Mouse (Mus musculus) limb, embryonic 14.5 days (tissue): ENCODE results near the gene Zdhhc22. TPM values are rescaled to one million over a fixed set of nuclear protein-coding genes. Genes with fewer than 3 reads are reported as not detected.

Experiments used
- ATAC-seq: fragments of 200-750 bp; cut with Nextera tagmentation; 2 replicates; pipeline ENCODE4 v1.8.0; 2017; ENCODE audit warnings: low read depth, moderate number of reproducible peaks, moderate TSS enrichment; ENCODE audit not compliant: low FRiP score
- DNase-seq: peaks from one replicate; pipeline ENCODE4 v3.0.0-alpha.2; 2015; ENCODE audit warnings: low spot score
- H3K27ac ChIP-seq: fragments of 300-500 bp; sonication (generic); replicated peaks from 2 replicates; pipeline ENCODE4 v1.5.1; 2014; ENCODE audit warnings: low read depth, mild to moderate bottlenecking, low read length, moderate library complexity, mixed read lengths
- H3K27me3 ChIP-seq: fragments of 300-500 bp; sonication (generic); 2 replicates; pipeline ENCODE4 v1.6.1; 2014; ENCODE audit warnings: low read length, mixed read lengths; ENCODE audit not compliant: control insufficient read depth, insufficient read depth
- H3K36me3 ChIP-seq: fragments of 300-500 bp; sonication (generic); 2 replicates; pipeline ENCODE4 v1.6.1; 2014; ENCODE audit warnings: mild to moderate bottlenecking, low read length, moderate library complexity, mixed read lengths; ENCODE audit not compliant: control insufficient read depth, insufficient read depth
- H3K4me1 ChIP-seq: fragments of 300-500 bp; sonication (generic); 2 replicates; pipeline ENCODE4 v1.6.1; 2014; ENCODE audit warnings: antibody characterized with exemption, low read length, mixed read lengths; ENCODE audit not compliant: control insufficient read depth, insufficient read depth
- H3K4me2 ChIP-seq: fragments of 300-500 bp; sonication (generic); replicated peaks from 2 replicates; pipeline ENCODE4 v1.6.1; 2014; ENCODE audit warnings: low read depth, mild to moderate bottlenecking, low read length, moderate library complexity; ENCODE audit not compliant: severe bottlenecking
- H3K4me3 ChIP-seq: fragments of 300-500 bp; sonication (generic); replicated peaks from 2 replicates; pipeline ENCODE4 v1.5.1; 2014; ENCODE audit warnings: low read length
- H3K9ac ChIP-seq: fragments of 300-500 bp; sonication (generic); 2 replicates; pipeline ENCODE4 v1.6.1; 2014; ENCODE audit warnings: mild to moderate bottlenecking, low read depth, low read length, moderate library complexity; ENCODE audit not compliant: severe bottlenecking
- H3K9me3 ChIP-seq: fragments of 300-500 bp; sonication (generic); 2 replicates; pipeline ENCODE4 v1.6.1; 2016; ENCODE audit warnings: low read length; ENCODE audit not compliant: control insufficient read depth
- POLR2A ChIP-seq: fragments of 200-500 bp; IDR thresholded peaks from 2 replicates; pipeline ENCODE4 v1.8.0; 2012; ENCODE audit warnings: inconsistent platforms, mild to moderate bottlenecking, moderate library complexity, borderline replicate concordance; ENCODE audit not compliant: insufficient read depth, insufficient read length; ENCODE audit errors: extremely low read depth
- WGBS: fragments of 180-500 bp; shearing (Covaris S2); extraction: QIAGEN DNeasy Blood & Tissue Kit; methylation state at CpG from one replicate; pipeline ENCODE4 v1.1.7; 2014; 5-methylcytosine and 5-hydroxymethylcytosine counted together
- polyA plus RNA-seq, 2 experiments: library from polyadenylated mRNA; depleted of rRNA in 1 of 2; stranded (reverse) in 1 of 2; unstranded in 1 of 2; fragments of >200 nt; fragmentation: Nextera tagmentation in 1 of 2; extraction: Ambion mirVana in 1 of 2; gene quantifications; 2 replicates each; pipeline versions ENCODE4 v1.2.1 to v1.2.3; 2012 to 2014

Zdhhc22 gene
- polyA plus RNA-seq, 2 experiments = 0.10 TPM; not detected in 1

DNA sequence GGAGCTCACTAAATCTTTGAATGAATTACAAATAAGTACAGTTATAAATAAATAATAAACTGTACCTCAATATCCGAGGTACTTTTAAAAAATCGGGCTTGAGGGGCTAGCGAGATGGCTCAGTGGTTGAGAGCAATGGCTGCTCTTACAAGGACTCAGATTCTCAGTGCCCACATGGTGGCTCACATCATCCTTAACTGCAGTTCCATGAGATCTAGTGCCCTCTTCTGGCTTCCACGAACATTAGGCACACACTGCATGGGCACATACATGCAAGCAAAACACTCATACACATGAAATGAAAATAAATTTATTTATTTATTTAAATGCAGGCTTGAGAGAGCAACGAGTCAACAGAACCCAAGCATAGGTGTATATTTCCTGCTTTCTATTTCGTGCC lies 5.7 kb upstream of the Zdhhc22 start:
- H3K4me2 ChIP-seq = no peak overlapping the region
- ATAC-seq = no peak
- TF ChIP-seq POLR2A = no peak
- H3K4me3 ChIP-seq = no peak overlapping the region
- no peak overlapping the region for H3K9ac ChIP-seq
- no peaks in the 10 kb centered on the region for H3K36me3 ChIP-seq
- no peak overlapping the region for H3K27ac ChIP-seq
- no peaks in the 10 kb centered on the region for H3K4me1 ChIP-seq
- 69% methylated on average over 6 of the region's 6 CpGs for WGBS
- DNase-seq = no peak
- H3K9me3 ChIP-seq = no peaks in the 10 kb centered on the region
- H3K27me3 ChIP-seq = peaks cover 3% of the 10 kb centered on the region

DNA sequence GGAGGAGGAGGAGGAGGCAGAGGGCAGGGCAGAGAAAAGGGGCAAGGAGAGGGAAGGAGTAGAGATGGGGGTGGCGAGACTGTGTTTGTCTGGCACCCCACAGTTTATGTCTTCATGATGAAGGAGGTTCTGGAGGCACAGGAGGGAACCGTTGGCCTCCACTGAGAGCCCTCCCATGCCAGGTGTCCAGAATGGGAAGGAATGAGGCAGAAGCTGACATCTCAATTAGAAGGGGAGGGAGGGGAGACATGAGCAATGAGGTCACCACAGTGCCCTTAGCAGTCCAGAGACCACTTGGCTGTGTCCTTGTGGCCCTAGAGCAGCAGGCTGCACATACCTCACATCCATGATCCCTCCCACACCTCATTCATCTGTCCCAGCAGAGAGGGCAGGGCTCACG lies 4.5 kb upstream of the Zdhhc22 start:
- H3K36me3 ChIP-seq = no peaks in the 10 kb centered on the region
- no peak overlapping the region for H3K9ac ChIP-seq
- peaks cover 15% of the 10 kb centered on the region for H3K27me3 ChIP-seq
- ATAC-seq = no peak
- TF ChIP-seq POLR2A = no peak
- H3K27ac ChIP-seq = no peak overlapping the region
- H3K4me2 ChIP-seq = no peak overlapping the region
- DNase-seq = no peak
- 59% methylated on average over 3 of the region's 3 CpGs for WGBS
- no peaks in the 10 kb centered on the region for H3K9me3 ChIP-seq
- no peaks in the 10 kb centered on the region; the same call in 1 of the 2 replicates for H3K4me1 ChIP-seq
- H3K4me3 ChIP-seq = no peak overlapping the region

DNA sequence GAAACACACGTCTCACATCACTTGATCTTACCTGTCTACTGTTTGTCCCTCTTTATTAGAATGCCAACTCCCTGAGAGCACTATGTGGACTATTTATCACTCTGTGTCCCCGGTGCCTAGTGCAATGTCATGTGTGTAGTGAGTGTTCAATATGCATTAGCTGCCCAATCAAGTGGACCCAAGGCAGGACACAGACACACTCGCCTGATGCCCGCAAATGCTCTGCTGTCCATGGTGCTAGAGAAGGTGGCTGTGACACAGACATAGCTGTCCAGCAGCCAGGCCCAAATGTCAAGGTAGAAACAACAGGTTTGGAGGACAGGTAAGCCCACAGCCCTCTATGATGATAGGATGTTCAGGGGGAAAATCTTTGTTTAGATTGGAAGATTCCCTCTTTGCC lies 3.9 kb upstream of the Zdhhc22 start:
- Histone ChIP-seq H3K36me3 (no peaks in the 10 kb centered on the region), H3K27ac (no peak overlapping the region), H3K4me1 (no peaks in the 10 kb centered on the region; the same call in 1 of the 2 replicates), H3K9ac (no peak overlapping the region), H3K9me3 (no peaks in the 10 kb centered on the region), H3K4me2 (no peak overlapping the region), H3K4me3 (no peak overlapping the region), H3K27me3 (peaks cover 21% of the 10 kb centered on the region)
- ATAC-seq = no peak
- no peak for DNase-seq
- TF ChIP-seq POLR2A = no peak
- 38% methylated on average over 4 of the region's 4 CpGs for WGBS

DNA sequence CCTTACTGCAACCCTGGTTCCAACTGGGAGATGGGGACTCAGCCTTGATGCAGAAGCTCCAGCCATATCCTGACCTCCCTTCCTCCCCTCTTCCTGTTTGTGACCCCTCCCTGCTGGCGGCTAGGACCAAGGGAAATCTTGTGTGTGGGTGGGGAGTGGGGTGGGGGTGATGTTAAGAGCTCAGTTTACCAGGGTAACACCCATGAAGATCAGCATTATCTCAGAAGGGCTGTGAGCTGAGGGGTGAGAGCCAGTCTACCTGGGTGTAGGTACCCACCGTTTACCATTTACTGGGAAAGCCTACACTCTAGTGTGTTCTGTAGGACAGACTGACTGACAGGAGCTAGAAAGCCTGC lies 503 bp upstream of the Zdhhc22 start:
- H3K4me3 ChIP-seq = no peak overlapping the region
- ATAC-seq = no peak
- no peaks in the 10 kb centered on the region for H3K36me3 ChIP-seq
- WGBS = 30% methylated on average over 2 of the region's 2 CpGs
- H3K27me3 ChIP-seq = peaks cover 46% of the 10 kb centered on the region
- no peak overlapping the region for H3K27ac ChIP-seq
- H3K4me2 ChIP-seq = no peak overlapping the region
- H3K9ac ChIP-seq = no peak overlapping the region
- no peak for TF ChIP-seq POLR2A
- H3K9me3 ChIP-seq = no peaks in the 10 kb centered on the region
- no peak for DNase-seq
- no peaks in the 10 kb centered on the region; the same call in 1 of the 2 replicates for H3K4me1 ChIP-seq

DNA sequence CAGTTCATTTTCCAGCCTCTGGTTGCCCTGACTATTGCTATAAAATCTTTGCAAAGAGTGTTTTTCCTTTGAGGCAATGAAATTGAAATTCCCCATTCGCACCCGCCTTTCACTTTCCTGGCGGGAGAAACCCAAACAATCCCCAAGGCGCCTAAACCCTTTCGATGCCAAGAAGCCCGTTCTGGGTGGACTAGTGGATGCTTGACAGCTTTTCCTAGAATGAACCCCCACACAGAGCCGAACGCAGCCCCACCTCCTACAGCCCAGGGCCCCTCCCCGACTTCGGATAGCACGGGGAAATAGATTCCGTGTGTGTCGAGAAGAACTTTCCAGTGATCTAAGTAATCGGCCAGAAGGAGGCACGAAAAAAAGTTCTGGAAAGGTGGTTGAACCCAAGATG lies 852 bp downstream of the Zdhhc22 start:
- Histone ChIP-seq H3K4me2 (peak overlapping the region; percentile 36; the same call in 1 of the 2 replicates), H3K36me3 (no peaks in the 10 kb centered on the region), H3K9ac (no peak overlapping the region), H3K4me3 (no peak overlapping the region), H3K4me1 (no peaks in the 10 kb centered on the region; the same call in 1 of the 2 replicates), H3K27me3 (peaks cover 50% of the 10 kb centered on the region), H3K9me3 (no peaks in the 10 kb centered on the region), H3K27ac (no peak overlapping the region)
- no peak for ATAC-seq
- TF ChIP-seq POLR2A = no peak
- WGBS = 7% methylated on average over 15 of the region's 15 CpGs
- no peak for DNase-seq

DNA sequence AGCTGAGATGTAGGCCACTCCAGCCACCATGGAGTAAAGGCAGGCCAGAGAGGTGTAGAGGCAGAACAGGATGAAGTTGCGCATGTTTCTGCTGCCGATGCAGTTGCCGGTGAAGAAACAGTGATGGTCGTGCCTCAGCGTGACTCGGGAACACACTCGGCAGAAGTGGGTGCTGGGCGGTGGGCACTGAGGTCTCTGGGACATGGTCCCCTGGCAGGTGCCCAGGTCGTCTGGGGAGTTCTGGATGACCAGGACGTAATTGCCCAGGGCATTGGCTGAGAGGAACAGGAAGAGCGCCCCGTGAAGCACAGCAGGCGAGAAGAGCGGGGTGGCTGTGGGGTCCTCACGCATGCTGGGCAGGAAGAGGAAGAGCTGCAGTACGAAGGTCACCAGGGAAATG lies 2.0 kb downstream of the Zdhhc22 start:
- Histone ChIP-seq H3K36me3 (no peaks in the 10 kb centered on the region), H3K27me3 (peaks cover 60% of the 10 kb centered on the region), H3K4me1 (no peaks in the 10 kb centered on the region; the same call in 1 of the 2 replicates), H3K4me3 (no peak overlapping the region), H3K4me2 (no peak overlapping the region), H3K9ac (no peak overlapping the region), H3K27ac (no peak overlapping the region), H3K9me3 (no peaks in the 10 kb centered on the region)
- 40% methylated on average over 16 of the region's 16 CpGs for WGBS
- no peak for TF ChIP-seq POLR2A
- DNase-seq (no peak), ATAC-seq (no peak)
